Mouse (Mus musculus) lung, postnatal 14 days (tissue): ENCODE measurements around the gene Cacul1.

Experiments
- DNase-seq: peaks from one replicate; pipeline ENCODE4 v3.0.0; 2021

The Cacul1 gene

GRCm38 (mm10) chr19:60529302-60529701 is 51.5 kb downstream of the Cacul1 start:
- DNase-seq = no peak

- DNase-seq = no peak
Measured at GRCm38 (mm10) chr19:60528602-60529001, 52.2 kb downstream of the Cacul1 start.

GRCm38 (mm10) chr19:60526876-60527275 is 53.9 kb downstream of the Cacul1 start:
- no peak for DNase-seq

GRCm38 (mm10) chr19:60525086-60525485 is 55.7 kb downstream of the Cacul1 start:
- DNase-seq = no peak

GRCm38 (mm10) chr19:60524678-60525077 is 56.1 kb downstream of the Cacul1 start:
- DNase-seq = no peak

- no peak for DNase-seq
Measured at GRCm38 (mm10) chr19:60520131-60520530, 60.7 kb downstream of the Cacul1 start.

GRCm38 (mm10) chr19:60515064-60515463 is 65.8 kb downstream of the Cacul1 start:
- no peak for DNase-seq

GRCm38 (mm10) chr19:60513431-60513830 is 67.4 kb downstream of the Cacul1 start:
- peak; percentile 6 for DNase-seq

- DNase-seq = peak; percentile 25
Measured at GRCm38 (mm10) chr19:60500209-60500608, 80.6 kb downstream of the Cacul1 start.

GRCm38 (mm10) chr19:60497171-60497570 is 83.7 kb downstream of the Cacul1 start:
- DNase-seq = no peak

- no peak for DNase-seq
Measured at GRCm38 (mm10) chr19:60495772-60496171, 85.1 kb downstream of the Cacul1 start.

GRCm38 (mm10) chr19:60489566-60489965 is 91.3 kb downstream of the Cacul1 start:
- DNase-seq = no peak

- DNase-seq = no peak
Measured at GRCm38 (mm10) chr19:60485261-60485660, 95.6 kb downstream of the Cacul1 start.

- no peak for DNase-seq
Measured at GRCm38 (mm10) chr19:60478859-60479258, 102.0 kb downstream of the Cacul1 start.

GRCm38 (mm10) chr19:60477788-60478187 is 103.0 kb downstream of the Cacul1 start:
- no peak for DNase-seq
